Mouse (Mus musculus) retina, postnatal 7 days (tissue): ENCODE data around the gene Gm28635.
"Not testable (repeated sequence)": the region's sequence is repeated elsewhere in the genome, so short reads cannot be mapped to it uniquely, and the experiment has no call there.

Experiments used
- DNase-seq: peaks from one replicate; pipeline ENCODE4 v3.0.0-alpha.2; 2012; ENCODE audit warnings: low read depth, low spot score

The Gm28635 gene

DNA sequence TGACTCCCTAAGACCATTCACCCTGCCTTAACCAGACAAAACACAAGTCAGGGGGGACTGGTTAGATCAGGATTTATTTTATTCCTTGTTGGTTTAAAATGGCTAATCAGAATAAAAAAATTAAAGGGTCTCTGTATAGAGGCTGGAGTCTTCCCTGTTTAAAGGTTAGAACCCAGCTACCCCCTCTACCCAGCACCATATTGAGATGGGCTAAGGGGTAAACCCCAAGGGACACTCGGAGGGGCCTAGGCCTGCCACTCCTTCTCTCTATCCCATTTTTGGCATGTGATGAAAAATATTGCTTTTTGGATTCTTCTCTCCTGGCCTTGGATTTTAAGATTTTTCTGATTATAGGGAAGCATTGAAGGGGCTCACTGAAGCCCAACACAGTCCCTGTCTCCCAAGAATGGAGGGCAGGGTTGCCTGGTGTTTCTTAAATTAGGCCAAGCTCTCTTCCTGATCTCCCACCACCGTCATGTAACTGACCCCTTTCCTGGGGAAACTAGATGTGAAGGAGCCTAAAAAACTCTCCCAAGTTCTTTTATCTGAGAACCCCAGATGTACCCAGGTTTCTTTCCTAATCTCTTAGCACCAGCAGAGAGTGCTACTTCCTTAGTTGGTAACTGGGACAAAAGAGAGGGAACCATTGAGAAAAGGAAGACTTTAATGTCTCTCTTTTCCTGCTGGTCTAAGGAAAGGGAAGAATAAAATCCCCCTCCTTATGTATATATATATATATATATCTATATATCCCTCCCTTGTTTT is 10.4 kb upstream of the Gm28635 start:
- DNase-seq: no peak

DNA sequence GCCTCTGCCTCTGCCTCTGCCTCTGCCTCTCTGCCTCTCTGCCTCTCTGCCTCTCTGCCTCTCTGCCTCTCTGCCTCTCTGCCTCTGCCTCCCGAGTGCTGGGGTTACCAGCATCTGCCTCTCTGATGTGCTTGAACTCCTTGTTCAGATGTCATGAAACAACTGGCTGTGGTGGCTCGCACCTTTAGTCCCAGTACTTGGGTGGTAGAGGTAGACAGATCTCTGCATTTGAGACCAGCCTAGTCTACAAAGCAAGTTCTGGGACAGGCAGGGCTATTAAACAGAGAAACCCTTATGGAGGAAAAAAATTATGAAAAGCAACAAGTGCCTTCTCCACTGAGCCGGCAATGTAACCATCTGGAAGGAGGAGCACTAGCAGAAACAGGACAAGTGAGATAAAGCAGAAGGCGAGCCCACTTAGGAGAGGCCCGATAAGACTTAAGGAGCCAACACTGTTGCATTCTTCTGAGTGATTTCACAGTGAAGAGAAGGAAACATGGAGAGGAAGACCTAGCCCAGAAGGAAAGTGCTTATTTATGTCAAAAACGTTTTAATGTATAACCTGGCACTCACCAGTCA is 4.9 kb upstream of the Gm28635 start:
- no peak for DNase-seq

DNA sequence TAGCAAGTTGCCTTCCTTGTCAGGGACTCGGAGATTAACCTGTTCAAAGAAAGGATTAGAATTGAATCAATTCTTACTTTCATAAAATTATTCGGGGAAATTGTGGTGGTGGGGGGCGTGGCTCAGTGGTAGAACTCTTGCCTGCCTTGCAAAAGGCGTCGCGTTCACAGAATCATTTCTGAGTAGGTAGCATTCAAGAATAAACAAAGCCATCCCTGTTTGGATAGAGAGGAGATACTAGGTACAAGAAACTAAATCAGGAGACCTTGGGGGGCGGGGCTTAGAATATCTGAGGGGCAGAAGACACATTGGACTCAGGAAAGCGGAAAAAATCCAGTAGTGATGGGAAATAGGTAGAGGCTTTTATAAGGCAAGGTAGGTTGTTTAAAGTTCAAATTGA is 1.2 kb upstream of the Gm28635 start, which contains the start of gene Tmx2:
TSS of gene Tmx2 (minus strand) at position 125 of the 400 bp plus-strand sequence.
- DNase-seq: no peak

DNA sequence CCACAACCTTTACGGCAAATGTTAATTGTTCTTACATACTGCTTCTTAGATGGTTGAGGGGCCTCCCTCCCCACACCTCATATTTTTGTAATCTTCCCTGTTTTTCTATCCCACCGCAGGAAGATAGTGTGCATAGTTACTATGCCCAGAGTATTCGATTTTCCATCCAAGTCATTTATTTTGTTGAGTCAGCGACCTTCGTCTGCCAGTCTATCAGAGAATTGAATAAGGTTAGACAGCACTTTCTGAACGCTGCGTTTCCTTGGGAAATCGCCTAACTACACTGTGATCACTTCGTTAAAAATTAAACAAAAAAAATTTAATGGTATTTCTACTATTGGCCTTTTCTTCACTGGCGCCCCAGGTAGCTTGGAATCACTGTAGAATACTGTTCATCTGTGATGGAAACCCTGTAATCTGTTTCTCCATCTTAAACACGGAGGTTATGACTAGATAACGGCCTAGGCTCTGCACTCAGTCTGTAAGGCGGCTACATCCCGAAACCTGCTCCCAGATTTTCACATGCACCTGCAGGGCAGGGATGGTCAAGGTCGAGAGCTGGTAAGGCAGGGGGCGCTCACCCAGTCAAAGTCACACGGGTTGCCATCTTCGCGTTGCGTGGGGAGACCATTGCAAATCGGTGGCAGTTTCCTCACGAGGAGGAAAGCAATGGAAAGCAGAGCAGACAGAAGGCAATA is 422 bp downstream of the Gm28635 start:
- peak; percentile 29 for DNase-seq

DNA sequence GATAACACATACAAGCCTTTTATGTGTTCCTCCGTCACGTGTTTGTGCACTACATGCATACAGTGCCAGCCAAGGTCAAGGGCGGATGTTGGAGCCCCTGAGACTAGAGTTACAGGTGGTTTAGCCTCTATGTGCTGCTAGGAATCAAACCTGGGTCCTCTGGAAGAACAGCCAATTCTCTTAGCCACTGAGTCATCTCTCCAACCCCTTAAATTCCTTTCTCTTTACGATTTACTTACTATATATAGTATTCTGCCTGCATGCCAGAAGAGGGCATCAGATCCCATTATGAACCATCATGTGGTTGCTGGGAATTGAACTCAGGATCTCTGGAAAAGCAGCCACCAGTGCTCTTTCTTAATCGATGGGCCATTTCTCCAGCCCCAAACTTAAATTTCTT is 6.3 kb downstream of the Gm28635 start:
- not testable (repeated sequence) for DNase-seq

DNA sequence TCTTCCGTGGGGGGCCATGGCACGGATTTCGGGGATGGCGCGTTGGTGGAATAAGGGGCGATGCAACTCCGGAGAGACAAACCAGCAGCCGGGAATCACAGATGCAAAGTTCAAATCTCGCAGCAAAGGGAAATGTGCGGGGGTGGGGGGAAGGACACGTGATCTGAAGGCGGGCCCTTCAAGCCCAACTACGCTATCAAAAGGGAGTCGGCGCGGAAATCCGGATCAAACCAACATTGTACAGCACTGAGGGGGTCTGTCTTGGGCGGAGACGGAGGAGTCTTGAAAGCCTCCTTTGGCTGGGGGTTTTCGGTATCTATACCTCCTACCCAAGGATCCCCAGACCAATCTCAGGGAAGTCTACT is 7.3 kb downstream of the Gm28635 start, which contains the start of gene Selenoh:
TSS of gene Selenoh (minus strand) at position 202 of the 365 bp plus-strand sequence.
- peak; percentile 77 for DNase-seq

DNA sequence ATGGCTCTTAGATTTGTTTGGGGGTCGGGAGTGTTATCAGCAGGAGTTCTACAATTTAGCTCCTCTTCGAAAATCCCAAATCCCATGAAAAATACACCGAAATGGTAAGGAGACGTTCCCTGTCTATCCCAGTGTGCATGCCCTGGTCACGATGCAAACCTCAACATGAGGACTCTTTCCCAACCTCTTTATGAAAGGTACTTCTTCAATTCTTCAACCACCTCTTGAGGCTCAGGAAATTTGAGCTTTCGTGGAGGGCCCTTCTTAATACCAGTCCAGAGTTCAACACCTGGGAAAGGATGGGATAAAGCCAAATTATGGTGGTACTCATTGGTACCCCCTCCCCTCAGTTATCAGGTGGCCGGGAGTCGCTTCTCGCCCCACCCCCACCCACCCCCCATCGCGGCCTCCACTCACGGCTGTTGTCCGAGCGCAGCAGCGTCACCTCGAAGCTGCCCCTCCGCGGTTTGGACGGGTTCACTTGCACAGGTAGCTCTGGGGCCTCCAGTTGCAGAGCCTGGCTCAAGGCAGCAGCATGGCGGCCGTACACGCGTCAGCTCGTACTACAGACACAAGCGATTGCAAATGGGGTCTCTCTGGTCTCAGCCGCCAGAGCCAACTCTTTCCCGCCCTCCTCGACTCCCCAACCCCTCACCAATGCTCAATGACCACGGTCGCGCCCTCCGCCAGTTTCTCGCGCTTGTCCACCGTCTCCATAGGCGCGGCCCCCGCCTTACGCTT is 7.8 kb downstream of the Gm28635 start:
- DNase-seq: peak; percentile 17

DNA sequence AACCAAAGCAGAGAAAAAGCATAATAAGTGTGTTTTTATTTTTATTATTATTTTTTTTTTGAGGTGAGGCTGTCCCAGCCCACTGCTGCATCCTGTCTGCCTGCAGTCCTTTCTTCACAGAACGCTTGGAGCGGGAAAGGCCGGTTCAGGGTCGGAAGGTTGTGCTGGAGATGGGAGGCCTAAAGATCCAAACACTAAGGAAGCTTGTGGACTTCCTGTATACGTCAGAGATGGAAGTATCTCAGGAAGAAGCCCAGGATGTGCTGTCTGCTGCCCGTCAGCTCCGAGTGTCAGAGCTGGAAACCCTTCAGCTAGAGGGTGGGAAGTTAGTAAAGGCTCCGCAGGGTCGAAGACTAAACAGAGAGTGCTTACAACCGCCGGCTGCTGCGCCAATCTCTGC is 11.8 kb downstream of the Gm28635 start:
- no peak for DNase-seq

DNA sequence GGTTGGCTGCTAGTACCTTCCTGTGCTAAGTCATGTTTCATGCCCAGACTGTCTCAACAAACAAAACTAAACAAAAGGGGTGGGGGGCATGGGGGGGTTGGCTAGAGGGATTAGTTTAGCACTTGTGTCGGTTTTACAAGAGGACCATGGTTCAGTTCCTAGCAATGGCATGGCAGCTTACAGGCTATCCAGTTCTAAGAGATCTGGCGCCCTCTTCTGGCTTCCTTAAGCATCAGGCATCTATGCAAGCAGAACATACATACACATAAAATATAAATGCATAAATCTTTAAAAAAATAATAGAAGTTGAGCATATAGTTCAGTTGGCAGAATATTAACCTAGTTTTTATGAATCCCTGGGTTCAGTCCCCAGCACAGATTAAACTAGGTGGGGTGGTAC is 15.0 kb downstream of the Gm28635 start:
- DNase-seq: peak; percentile 32

DNA sequence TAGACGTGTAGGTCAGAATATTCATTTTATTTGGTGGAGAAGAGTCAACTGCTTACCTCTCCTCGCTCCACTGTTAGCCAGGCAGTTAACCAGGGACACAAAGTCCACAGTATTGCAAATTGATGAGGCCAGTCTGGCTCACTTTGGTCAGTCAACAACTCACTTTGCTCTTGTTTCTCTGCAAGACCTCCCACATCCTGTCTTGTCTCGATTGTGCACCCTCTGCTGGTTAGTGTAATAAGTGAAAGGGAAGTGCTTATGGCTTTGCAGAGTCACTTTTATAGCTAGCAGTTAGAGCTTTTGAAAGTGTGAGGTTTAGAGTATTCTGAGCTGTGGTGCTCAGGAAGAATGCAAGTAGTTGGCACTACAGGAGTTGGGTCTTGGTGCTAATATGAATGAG is 17.6 kb downstream of the Gm28635 start:
- no peak for DNase-seq

DNA sequence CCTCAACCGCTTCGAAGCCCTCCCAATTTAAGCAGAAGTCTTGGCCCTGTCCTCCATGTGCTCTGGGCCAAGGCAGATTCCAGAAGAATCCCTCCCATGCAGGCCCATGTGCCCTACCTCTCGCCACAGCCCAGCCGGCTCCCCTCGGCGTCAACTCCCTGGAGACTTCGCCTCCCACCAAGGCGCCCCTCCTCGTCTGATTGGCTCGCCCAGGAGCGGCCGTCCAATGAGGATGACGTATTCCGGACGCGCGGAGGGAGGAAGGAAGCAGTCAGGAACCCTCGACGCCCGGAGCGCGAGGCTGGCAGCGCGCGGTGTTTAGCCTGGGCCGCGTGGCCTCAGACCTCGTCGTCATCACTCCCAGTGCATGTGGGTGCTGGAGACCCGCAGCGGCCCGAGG is 19.0 kb downstream of the Gm28635 start, which contains the start of gene Btbd18:
TSS of gene Btbd18 (plus strand) at position 274 of the 400 bp plus-strand sequence.
- DNase-seq: no peak

DNA sequence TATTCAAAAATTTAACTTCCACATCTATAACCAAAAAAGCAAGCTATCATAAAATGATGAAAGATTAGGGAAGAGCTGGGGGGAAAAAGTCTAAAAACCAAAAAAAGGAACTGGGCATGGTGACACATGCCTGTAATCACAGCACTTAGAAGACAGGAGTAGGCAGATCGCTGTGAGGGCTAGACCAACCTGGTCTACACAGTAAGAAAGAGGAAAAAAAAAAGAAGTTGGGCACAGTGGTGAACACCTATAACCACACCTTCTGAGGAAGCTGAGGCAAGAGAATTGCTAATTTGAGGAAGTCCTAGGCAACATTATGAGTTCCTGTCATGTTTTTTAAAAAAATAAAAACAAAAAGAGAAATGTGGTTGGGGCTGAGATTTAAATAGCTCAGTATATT is 22.0 kb downstream of the Gm28635 start:
- DNase-seq: no peak

DNA sequence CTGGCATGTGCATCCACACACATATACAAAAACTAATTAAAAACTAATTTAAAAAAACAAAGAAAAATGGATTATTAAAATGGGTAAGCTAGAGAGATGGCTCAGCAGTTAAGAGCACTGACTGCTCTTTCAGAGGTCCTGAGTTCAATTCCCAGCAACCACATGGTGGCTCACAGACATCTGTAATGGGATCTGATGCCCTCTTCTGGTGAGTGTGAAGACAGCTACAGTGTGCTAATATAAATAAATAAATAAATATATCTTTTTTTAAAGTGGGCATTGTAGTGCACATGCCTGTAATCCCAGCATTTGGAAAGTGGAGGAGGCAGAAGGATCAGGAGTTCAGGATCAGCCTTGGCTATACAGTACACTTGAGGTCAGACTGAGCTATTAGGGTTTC is 24.5 kb downstream of the Gm28635 start:
- no peak for DNase-seq

DNA sequence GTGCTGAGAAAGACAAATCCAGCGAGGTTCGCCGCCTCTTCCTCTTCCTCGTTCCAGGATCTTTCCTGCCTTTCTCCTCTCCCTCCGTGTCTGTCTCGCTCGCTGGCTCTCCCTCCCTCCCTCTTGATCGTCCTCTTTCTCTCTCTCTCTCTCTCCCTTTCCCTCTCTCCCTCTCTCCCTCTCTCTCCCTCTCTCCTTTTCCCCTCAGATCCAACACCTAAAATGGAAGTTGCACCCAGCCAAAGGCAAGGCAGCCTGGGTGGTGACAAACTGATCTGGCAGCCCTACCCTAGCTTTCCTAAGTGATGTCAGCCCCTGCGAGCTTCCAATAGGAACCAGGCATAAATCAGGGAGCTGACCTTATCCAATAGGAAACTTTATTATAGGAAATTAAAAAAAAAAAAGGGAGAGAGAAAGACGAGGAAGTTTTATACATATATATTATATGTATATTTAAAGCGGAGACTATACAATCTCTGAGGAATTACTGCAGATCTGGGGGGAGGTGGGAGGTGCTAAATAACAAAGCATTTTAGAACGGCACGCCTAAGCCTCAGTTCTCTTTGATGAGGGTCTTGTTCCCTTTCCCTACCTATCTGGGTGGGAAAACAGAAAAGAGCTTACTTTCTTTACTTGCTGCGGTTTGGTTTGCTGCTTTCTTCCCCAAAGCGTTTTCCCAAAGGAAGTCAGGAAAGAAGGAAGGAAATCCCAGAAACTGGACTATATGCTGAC is 27.2 kb downstream of the Gm28635 start, which contains the start of gene Ctnnd1:
TSS of gene Ctnnd1 (minus strand) at position 302 of the 732 bp plus-strand sequence.
- peak; percentile 77 for DNase-seq

DNA sequence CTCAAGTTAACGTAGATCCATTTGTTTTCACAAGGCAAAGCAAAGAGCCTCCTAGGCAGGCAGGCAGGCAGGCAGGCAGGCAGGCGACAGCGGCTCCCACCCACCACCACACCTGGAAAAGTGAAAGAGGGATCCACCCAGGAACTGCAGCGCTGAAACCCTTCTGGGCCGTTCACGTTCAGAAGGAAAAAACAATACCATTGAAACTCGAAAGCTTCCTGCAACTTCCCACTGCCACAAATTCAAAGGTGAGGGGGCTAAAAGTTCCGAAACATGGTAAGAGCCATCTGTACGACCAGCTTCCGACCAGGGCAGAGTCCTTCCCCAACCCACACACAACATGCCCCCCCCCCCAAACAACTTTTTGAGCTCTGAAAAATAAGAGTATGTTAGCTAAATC is 28.2 kb downstream of the Gm28635 start:
- DNase-seq: no peak

DNA sequence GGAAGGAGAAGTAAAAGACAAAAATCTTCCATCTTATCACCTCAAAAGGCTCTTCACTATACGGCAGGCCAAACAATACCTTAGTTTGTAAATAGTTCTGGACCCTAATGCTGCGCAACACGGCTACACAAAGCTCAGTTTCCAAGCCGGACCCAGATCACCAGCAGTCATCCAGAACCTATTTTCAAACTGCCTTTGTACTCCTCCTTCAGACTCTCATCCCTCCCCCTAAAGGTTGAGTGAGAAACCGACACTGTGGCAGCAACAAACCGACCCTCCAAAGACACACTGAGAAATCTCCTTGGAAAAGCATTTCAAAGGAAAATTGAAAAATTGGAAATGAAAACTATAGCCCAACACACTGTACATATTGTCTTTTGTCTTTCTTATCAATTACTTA is 29.5 kb downstream of the Gm28635 start:
- no peak for DNase-seq

DNA sequence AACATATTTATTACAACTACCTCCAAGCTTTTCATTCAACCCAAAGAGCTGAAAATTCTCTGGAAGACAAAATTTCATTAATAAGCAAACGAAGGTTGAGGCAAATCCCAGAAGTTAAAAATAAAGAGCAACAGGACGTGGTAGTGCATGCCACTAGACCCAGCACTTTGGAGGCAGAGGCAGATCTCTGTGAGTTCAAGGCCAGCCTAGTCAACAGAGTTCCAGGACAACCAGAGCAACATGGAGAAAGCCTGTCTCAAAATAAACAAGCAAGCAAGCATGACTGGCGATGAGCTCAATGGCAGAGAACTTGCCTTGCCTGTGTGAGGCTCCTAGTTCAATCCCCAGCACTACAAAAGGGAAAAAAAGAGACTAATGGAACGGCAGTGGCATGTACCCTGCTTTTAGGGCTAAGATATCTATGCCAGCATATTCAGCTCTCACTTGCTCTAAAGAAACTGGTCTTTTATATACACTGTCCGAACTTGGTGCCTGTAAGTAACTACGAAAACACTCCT is 30.7 kb downstream of the Gm28635 start:
- no peak for DNase-seq

DNA sequence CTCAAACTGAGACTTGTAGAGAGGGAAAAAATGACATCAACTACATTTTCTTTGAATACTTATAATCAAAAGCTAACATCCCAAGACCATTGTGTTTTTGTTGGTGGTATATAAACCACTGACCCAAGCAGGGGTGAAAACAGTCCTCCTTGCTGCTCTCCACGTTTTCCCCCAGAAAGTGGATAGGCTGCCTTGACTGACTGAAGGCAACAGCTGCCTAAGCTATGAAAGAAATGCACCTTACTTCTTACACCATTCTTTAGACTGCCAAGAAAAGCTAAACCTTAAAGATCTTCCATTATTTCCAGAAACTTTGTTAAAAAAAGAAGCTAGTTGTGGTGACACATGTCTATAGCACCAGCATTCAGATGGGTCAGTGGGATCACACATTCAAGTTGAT is 31.7 kb downstream of the Gm28635 start:
- no peak for DNase-seq

DNA sequence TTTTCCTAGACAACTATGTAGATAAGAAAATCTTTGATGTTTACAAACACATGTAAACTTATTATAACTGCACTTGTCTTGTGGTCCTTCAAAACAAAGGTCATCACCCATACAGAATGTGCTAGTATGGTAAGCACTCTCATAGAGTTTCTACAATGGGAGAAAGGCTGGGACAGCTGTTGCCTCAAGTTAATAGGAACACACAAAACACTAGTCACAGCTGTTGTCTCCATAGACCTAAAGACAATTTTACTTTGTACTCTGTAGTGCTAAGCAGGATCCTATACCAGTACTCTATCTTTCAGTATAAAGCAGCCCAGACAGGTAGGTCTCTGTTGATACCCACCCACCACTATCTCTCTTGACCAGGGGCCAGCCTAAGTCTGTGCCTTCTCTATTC is 37.0 kb downstream of the Gm28635 start:
- no peak for DNase-seq

DNA sequence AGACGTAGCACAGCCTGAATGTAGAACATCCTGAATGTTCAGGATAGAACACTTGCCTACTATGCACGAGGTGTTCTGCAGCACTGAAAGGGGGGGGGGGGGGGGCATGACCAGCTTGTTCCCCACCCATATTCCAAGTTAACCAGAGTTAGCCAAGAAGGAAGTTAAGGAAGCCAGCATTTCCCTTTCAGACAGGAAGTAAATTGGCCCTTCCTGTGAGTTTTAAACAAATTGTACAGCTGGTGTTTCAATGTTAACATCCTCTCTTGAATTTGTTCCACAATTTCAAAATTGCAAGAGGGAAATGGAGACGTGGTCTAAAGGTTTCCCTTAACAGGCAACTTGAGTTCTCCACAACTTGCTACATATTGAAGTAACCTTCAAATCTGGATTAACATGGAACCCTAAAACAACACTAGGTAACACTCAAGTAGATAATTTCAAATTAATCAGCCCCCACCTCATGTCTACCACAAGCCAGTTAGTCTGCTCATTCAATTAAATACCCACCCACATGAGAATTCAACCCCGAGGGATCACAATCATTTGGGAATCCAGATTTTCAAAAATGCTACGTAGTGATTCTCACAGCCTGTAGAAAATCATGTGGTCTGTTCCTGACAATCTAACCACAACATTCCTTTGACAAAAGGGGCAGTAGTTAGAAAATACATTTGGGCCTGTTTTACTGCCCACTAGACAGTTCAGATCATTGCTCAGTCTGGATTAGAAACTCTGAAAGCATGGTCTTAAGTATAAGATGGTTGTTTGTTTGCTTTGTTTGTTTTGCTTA is 39.2 kb downstream of the Gm28635 start:
- DNase-seq: no peak
